Mouse (Mus musculus) lung, postnatal 0 days (tissue): ENCODE data around the gene Spx.

Experiments used
- CTCF ChIP-seq: IDR thresholded peaks from 2 replicates; pipeline ENCODE4 v1.5.1; 2016; ENCODE audit warnings: antibody characterized with exemption, mild to moderate bottlenecking
- EP300 ChIP-seq: IDR thresholded peaks from 2 replicates; pipeline ENCODE4 v1.6.1; 2016; ENCODE audit warnings: antibody characterized with exemption, mild to moderate bottlenecking, control low read depth

DNA sequence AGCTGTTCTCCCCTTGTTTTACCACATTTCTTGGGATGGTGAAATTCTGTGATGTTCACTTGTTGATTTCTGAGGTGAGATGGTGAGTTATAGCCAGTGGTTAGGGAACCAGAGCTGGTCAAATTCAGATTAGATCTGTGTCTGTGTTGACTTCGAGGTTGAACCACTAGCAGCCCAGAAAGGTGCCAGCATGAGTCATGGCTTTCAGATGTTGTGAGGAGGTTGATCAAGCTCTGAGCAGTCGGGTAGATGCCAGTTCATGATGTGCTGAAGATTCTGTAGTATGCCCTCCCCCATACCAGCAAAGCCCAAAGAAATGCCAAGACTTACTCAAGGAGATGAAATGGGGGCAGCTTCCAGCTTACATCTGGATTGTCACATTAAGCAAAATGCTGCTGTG, 24.1 kb upstream of the Spx start:
- no peak for TF ChIP-seq CTCF
- no peak for TF ChIP-seq EP300
